Mouse (Mus musculus) lung, postnatal 0 days (tissue): Measurements from ENCODE around the gene Mipol1.

Source experiments
- CTCF ChIP-seq: IDR thresholded peaks from 2 replicates; pipeline ENCODE4 v1.5.1; 2016; ENCODE audit warnings: antibody characterized with exemption, mild to moderate bottlenecking
- EP300 ChIP-seq: IDR thresholded peaks from 2 replicates; pipeline ENCODE4 v1.6.1; 2016; ENCODE audit warnings: antibody characterized with exemption, mild to moderate bottlenecking, control low read depth

DNA sequence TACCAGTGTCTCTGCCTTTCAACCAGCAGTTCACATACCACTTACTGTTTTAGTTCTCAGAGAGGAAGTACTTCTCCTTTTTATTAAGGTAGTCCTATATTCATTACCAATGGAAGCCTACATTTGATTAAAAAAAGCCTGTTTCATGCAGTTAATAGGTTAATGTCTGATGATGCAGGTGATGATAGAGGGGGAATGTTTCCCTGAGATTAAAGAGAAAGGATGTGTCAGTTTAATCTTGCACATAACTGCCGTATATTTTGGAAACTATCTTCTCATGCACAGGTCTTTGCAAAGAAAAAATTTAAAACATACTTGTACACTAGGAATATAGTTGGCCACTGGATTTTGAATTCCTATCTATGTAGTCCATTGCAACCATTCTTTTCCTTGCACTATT is 77.5 kb downstream of the Mipol1 start:
- TF ChIP-seq CTCF (no peak), EP300 (no peak)
